Mouse (Mus musculus) cerebellum, adult 2 months (tissue): Measurements from ENCODE around the gene Qsox1. TPM values are rescaled to one million over a fixed set of nuclear protein-coding genes. Genes with fewer than 3 reads are reported as not detected.

Experiments
- DNase-seq, 2 experiments: peaks; one replicate each; pipeline ENCODE4 v3.0.0; 2021
- H3K27ac ChIP-seq: fragments of 200-500 bp; 2 replicates; pipeline ENCODE4 v1.5.1; 2012; ENCODE audit warnings: low read length, control low read depth, inconsistent platforms; ENCODE audit not compliant: insufficient read depth
- H3K27me3 ChIP-seq: fragments of 200-500 bp; 2 replicates; pipeline ENCODE4 v1.6.1; 2012; ENCODE audit warnings: inconsistent platforms, mild to moderate bottlenecking, low read length, moderate library complexity; ENCODE audit not compliant: control insufficient read depth, insufficient read depth
- H3K4me1 ChIP-seq: fragments of 200-500 bp; 2 replicates; pipeline ENCODE4 v1.6.1; 2011; ENCODE audit warnings: low read length; ENCODE audit not compliant: control insufficient read depth, insufficient read depth
- H3K4me3 ChIP-seq: fragments of 200-500 bp; replicated peaks from 2 replicates; pipeline ENCODE3; 2011; ENCODE audit warnings: mild to moderate bottlenecking, low read depth, low read length, control low read depth; ENCODE audit not compliant: insufficient read depth
- CTCF ChIP-seq: fragments of 200-500 bp; IDR thresholded peaks from 2 replicates; pipeline ENCODE4 v1.5.1; 2011; ENCODE audit warnings: low read depth, mild to moderate bottlenecking, control low read depth, low read length, moderate library complexity, borderline replicate concordance; ENCODE audit not compliant: insufficient read depth
- POLR2A ChIP-seq: fragments of 200-500 bp; IDR thresholded peaks from 2 replicates; pipeline ENCODE4 v1.6.1; 2011; ENCODE audit warnings: low read length, control low read depth, borderline replicate concordance; ENCODE audit not compliant: insufficient read depth
- WGBS: fragments of 180-500 bp; shearing (Covaris S2); methylation state at CpG from one replicate; pipeline ENCODE4 v1.1.7; 2018; 5-methylcytosine and 5-hydroxymethylcytosine counted together
- polyA plus RNA-seq: library from polyadenylated mRNA; depleted of rRNA; stranded (reverse); fragments of >200 nt; gene quantifications from 2 replicates; pipeline ENCODE4 v1.2.3, GENCODE M21; 2012

The Qsox1 gene
- polyA plus RNA-seq, 1 experiment = 29.0 TPM

DNA sequence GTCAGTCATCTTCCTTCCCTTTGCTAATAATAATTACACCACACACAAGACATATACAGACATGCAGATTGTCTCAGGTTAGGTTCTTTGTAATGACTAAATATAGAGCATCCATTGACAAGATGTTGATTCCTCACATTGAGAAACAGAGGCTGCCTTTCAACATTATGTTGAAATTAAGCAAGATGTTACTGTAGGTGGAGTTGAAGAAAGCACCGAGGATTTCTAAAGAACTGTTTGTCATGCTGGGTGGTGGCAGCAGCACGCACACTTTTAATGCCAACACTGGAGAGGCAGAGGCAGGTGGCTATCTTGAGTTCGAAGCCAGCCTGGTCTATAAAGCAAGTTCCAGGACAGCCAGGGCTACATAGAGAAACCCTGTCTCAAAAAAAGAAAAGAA, 19.3 kb upstream of the Qsox1 start:
- no peak for DNase-seq
- no peak overlapping the region for H3K27ac ChIP-seq
- H3K4me3 ChIP-seq = no peak overlapping the region
- WGBS = 90% methylated on average over 3 of the region's 3 CpGs
- TF ChIP-seq POLR2A (no peak), CTCF (no peak)
- H3K4me1 ChIP-seq = no peaks in the 10 kb centered on the region
- H3K27me3 ChIP-seq = no peaks in the 10 kb centered on the region; the same call in 1 of the 2 replicates

GRCm38 (mm10) chr1:155830861-155831260, 18.2 kb upstream of the Qsox1 start:
- no peak for DNase-seq
- no peak overlapping the region for H3K27ac ChIP-seq
- no peaks in the 10 kb centered on the region for H3K27me3 ChIP-seq
- TF ChIP-seq POLR2A (no peak), CTCF (no peak)
- WGBS = 88% methylated on average over 6 of the region's 6 CpGs
- no peak overlapping the region for H3K4me3 ChIP-seq
- H3K4me1 ChIP-seq = no peaks in the 10 kb centered on the region

- Histone ChIP-seq H3K4me3 (no peak overlapping the region), H3K27ac (no peak overlapping the region), H3K4me1 (no peaks in the 10 kb centered on the region), H3K27me3 (no peaks in the 10 kb centered on the region)
- no peak for DNase-seq
- 84% methylated on average over 8 of the region's 8 CpGs for WGBS
- TF ChIP-seq POLR2A = no peak
- TF ChIP-seq CTCF = no peak
These were observed 15.1 kb upstream of the Qsox1 start for GRCm38 (mm10) chr1:155827703-155828295.

GRCm38 (mm10) chr1:155826803-155827395, 14.2 kb upstream of the Qsox1 start:
- DNase-seq = no peak
- 84% methylated on average over 5 of the region's 5 CpGs for WGBS
- no peaks in the 10 kb centered on the region for H3K27me3 ChIP-seq

DNA sequence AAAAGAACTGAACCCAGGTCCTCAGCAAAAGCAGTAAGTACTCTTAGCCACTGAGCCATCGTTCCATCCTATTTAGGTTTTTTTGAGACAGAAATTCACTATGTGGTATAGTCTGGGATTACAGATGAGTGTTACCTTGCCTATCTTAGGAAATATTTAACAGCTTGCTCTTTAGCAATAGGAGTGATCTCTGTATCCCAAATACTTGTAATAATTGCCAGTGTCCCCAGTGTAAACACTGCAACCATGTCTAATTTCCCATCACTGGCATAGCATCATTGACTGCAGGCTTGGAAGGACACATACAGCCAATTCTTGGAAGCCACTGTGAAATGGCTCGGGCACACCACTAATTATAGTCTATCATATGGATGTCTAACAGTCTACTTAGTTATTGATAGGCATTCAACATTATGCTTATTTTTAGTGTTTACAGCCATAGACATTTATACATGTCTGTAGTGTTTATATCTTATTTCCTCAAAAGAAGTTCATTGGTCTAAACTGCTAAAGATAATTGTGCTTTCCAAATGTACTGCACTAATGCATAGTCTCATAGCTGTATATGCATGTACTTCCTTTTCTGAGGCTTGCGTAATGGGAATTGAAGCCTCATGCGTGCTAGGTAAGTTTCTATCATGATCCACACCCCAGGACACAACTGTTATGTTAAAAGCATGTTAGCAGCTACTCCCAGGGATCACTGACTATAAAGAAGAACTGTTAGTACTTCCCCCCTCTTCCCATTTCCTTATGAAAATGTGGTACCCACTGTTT, 13.4 kb upstream of the Qsox1 start:
- Histone ChIP-seq H3K4me1 (no peaks in the 10 kb centered on the region), H3K27me3 (no peaks in the 10 kb centered on the region), H3K4me3 (no peak overlapping the region), H3K27ac (no peak overlapping the region)
- TF ChIP-seq POLR2A (no peak), CTCF (no peak)
- DNase-seq = no peak
- 95% methylated on average over 4 of the region's 4 CpGs for WGBS

More at GRCm38 (mm10) chr1:155826803-155827395, 14.2 kb upstream of the Qsox1 start:
- Histone ChIP-seq H3K27ac (no peak overlapping the region), H3K4me3 (no peak overlapping the region), H3K4me1 (no peaks in the 10 kb centered on the region)
- no peak for TF ChIP-seq POLR2A
- no peak for TF ChIP-seq CTCF

DNA sequence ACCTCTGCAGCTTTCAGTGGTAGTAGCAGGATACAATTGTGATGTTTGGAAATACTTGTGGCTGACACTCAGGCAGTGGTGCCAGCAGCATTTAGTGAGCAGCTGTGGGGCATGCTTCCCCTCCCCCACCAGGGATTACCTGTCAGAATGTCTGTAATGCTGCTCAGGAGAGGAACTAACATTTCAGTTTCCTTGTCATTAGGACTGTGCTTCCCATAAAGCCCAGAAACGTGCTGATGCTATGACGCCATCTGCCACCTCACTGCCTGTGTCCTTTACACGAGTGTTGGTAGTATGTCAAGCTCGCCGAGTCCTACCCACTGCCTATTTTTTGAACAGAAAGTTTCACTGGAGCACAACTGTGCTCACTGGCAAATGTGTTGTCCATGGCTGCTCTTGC, 8.0 kb upstream of the Qsox1 start:
- TF ChIP-seq CTCF (no peak), POLR2A (no peak)
- DNase-seq = no peak
- 85% methylated on average over 5 of the region's 5 CpGs for WGBS
- Histone ChIP-seq H3K4me1 (no peaks in the 10 kb centered on the region), H3K27me3 (no peaks in the 10 kb centered on the region), H3K4me3 (no peak overlapping the region), H3K27ac (no peak overlapping the region)

GRCm38 (mm10) chr1:155816167-155816566, 3.5 kb upstream of the Qsox1 start:
- WGBS = 67% methylated on average over 2 of the region's 2 CpGs
- no peak for TF ChIP-seq POLR2A
- no peak for TF ChIP-seq CTCF
- H3K27me3 ChIP-seq = no peaks in the 10 kb centered on the region

DNA sequence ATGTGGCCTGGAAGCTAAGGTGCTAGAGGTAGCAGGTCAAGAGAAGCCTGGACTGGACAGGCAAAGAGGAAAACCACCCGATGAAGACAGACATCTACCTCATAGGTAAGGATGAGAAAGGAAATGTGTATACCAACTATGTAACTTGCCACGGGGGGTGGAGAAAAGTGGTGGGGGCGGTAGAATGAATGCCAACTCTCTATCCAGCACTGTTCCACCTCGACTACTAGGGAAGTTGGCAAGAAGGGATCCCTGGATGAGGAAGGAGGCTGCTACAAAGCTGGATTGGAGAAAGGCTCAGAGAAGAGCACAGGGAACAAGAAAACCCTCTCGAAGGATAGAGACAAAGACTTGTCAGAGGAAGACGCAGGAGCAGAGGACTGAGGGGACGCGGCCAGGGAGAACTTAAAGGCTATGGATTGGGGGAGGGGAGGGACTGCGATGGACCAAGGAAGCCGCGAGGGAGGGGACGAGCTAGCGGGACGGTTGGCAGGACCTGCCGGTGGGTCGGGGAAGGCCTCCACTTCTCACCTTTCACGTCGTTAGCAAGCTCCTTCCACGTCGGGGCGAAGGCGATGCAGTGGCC, 601 bp downstream of the Qsox1 start:
- H3K27me3 ChIP-seq = no peaks in the 10 kb centered on the region
- DNase-seq = no peak
- WGBS = 15% methylated on average over 22 of the region's 22 CpGs
- TF ChIP-seq POLR2A = no peak
- no peak for TF ChIP-seq CTCF
- H3K27ac ChIP-seq = no peak overlapping the region
- 0 out of 2 replicates have a peak, but pooled peaks cover 6% of the 10 kb centered on the region for H3K4me1 ChIP-seq
- peak overlapping the region; percentile 89 for H3K4me3 ChIP-seq

More at GRCm38 (mm10) chr1:155816167-155816566, 3.5 kb upstream of the Qsox1 start:
- no peaks in the 10 kb centered on the region for H3K4me1 ChIP-seq
- H3K27ac ChIP-seq = no peak overlapping the region
- no peak for DNase-seq
- H3K4me3 ChIP-seq = no peak overlapping the region
